Mouse (Mus musculus) liver, embryonic 14.5 days (tissue): Measurements from ENCODE around the gene Zfp771. TPM values are rescaled to one million over a fixed set of nuclear protein-coding genes. Genes with fewer than 3 reads are reported as not detected.
A peak's percentile ranks its signal among the peaks of the same experiment; 100 is the strongest.

Experiments used
- ATAC-seq: fragments of 200-750 bp; cut with Nextera tagmentation; 2 replicates; pipeline ENCODE4 v1.8.0; 2017; ENCODE audit warnings: moderate number of reproducible peaks, mild to moderate bottlenecking, moderate library complexity; ENCODE audit not compliant: insufficient read depth
- DNase-seq, 3 experiments: peaks; one replicate each; pipeline ENCODE4 v3.0.0-alpha.2; 2012 to 2013; ENCODE audit warnings: low read depth in 3 of 3, low spot score in 3 of 3
- H3K27ac ChIP-seq: fragments of 300-500 bp; sonication (generic); 2 replicates; pipeline ENCODE4 v1.5.1; 2014; ENCODE audit warnings: moderate library complexity, mild to moderate bottlenecking, control low read depth, inconsistent platforms
- H3K27me3 ChIP-seq: fragments of 300-500 bp; sonication (generic); 2 replicates; pipeline ENCODE4 v1.6.1; 2014; ENCODE audit warnings: mild to moderate bottlenecking, low read length, moderate library complexity; ENCODE audit not compliant: control insufficient read depth, insufficient read depth
- H3K36me3 ChIP-seq: fragments of 300-500 bp; sonication (generic); replicated peaks from 2 replicates; pipeline ENCODE4 v1.6.1; 2014; ENCODE audit warnings: low read depth; ENCODE audit not compliant: control insufficient read depth, insufficient read depth
- H3K4me1 ChIP-seq, 2 experiments: fragments of 200-500 bp in 1 of 2; fragments of 300-500 bp in 1 of 2; sonication (generic) in 1 of 2; replicated peaks; 2 replicates each; pipeline ENCODE4 v1.6.1; 2012 to 2014; ENCODE audit warnings: antibody characterized with exemption in 1 of 2, inconsistent platforms in 1 of 2, low read length in 1 of 2; ENCODE audit not compliant: control insufficient read depth in 2 of 2, insufficient read depth in 2 of 2
- H3K4me2 ChIP-seq: fragments of 300-500 bp; sonication (generic); 2 replicates; pipeline ENCODE4 v1.6.1; 2014; ENCODE audit warnings: low read depth, mild to moderate bottlenecking, control low read depth, moderate library complexity
- H3K4me3 ChIP-seq, 2 experiments: fragments of 200-500 bp in 1 of 2; fragments of 300-500 bp in 1 of 2; sonication (generic) in 1 of 2; 2 replicates each; pipeline ENCODE4 v1.5.1; 2012 to 2014; ENCODE audit warnings: low read depth in 2 of 2, low read length in 2 of 2, mild to moderate bottlenecking in 2 of 2, control low read depth in 1 of 2, inconsistent platforms in 1 of 2, moderate library complexity in 1 of 2; ENCODE audit not compliant: insufficient read depth in 1 of 2
- H3K9ac ChIP-seq: fragments of 300-500 bp; sonication (generic); replicated peaks from 2 replicates; pipeline ENCODE4 v1.6.1; 2014; ENCODE audit warnings: mild to moderate bottlenecking, control low read depth, moderate library complexity
- H3K9me3 ChIP-seq: fragments of 300-500 bp; sonication (generic); 2 replicates; pipeline ENCODE4 v1.6.1; 2016; ENCODE audit warnings: low read length, mixed read lengths; ENCODE audit not compliant: control insufficient read depth
- CTCF ChIP-seq: IDR thresholded peaks from 2 replicates; pipeline ENCODE4 v1.5.1; 2016; ENCODE audit warnings: antibody characterized with exemption, low read depth, control low read depth
- EP300 ChIP-seq: IDR thresholded peaks from 2 replicates; pipeline ENCODE4 v1.6.1; 2016; ENCODE audit warnings: antibody characterized with exemption, low read depth
- WGBS: fragments of 180-500 bp; shearing (Covaris S2); extraction: QIAGEN DNeasy Blood & Tissue Kit; methylation state at CpG from one replicate; pipeline ENCODE4 v1.1.7; 2014; ENCODE audit not compliant: insufficient replicate concordance; 5-methylcytosine and 5-hydroxymethylcytosine counted together
- polyA plus RNA-seq, 2 experiments: library from polyadenylated mRNA; depleted of rRNA in 1 of 2; stranded (reverse) in 1 of 2; unstranded in 1 of 2; fragments of >200 nt; fragmentation: Nextera tagmentation in 1 of 2; extraction: Ambion mirVana in 1 of 2; gene quantifications; 2 replicates each; pipeline versions ENCODE4 v1.2.1 to v1.2.3; 2012 to 2014

Gene Zfp771
- polyA plus RNA-seq, 2 experiments: 11.0 to 19.6 TPM

DNA sequence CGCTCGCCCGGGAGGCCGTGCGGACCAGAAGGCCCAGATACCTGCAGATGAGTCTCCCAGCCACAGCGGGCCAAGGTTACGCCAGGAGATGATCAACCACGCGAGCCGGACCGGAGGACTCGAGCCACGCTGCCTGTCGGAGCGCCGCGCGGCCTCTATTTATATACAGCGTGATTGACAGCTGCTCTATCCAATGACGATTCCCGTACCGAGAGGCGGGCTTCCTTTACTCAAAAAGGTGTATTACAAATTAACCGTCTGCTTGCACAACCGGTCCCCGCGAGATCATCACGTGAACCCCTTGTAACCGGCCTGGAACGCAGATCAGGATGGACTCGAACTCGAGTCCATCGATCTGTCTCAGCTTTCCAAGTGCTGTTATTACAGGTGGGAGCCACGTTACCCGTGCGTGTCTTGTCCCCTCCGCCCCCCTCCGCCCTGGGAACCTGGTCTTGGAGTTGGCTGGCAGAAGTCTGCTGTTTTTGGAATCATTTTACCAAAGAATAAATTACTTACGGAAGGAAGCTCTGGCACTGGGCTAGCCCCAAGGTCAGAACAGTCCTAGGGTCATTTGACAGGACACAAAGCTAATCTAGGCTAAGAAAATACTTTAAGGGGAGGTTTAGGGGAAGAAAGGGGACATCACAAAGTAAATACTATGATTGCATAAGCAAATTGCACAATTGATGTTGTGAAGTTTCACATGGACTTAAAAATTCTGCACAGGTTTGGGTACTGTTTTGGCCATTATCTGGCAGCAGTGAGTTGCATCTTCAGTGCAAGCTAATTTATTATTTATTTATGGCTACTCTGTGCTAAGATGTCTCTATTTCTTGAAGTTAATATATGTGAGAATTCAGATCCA is 30.1 kb downstream of the Zfp771 start, which contains the start of gene Sephs2:
TSS of gene Sephs2 (minus strand) at position 131 of the 865 bp plus-strand sequence.
- peak within 1 kb of the TSS; percentile 73 to 90 for H3K4me3 ChIP-seq
- peaks cover 8% of the 10 kb centered on the region for H3K36me3 ChIP-seq
- peak within 1 kb of the TSS; percentile 93 for H3K4me2 ChIP-seq
- 3% methylated on average over 39 of the region's 39 CpGs for WGBS
- peak within 1 kb of the TSS; percentile 72 for H3K9ac ChIP-seq
- TF ChIP-seq CTCF (no peak), EP300 (peak; percentile 41; the same call in 1 of the 2 replicates)
- H3K9me3 ChIP-seq: no peaks in the 10 kb centered on the region
- ATAC-seq (peak; percentile 88), DNase-seq (peak; percentile 92 to 95 (median 93))
- H3K27me3 ChIP-seq: no peaks in the 10 kb centered on the region
- peaks cover 6 to 29% of the 10 kb centered on the region in 2 experiments for H3K4me1 ChIP-seq
- peak within 1 kb of the TSS; percentile 35 for H3K27ac ChIP-seq

DNA sequence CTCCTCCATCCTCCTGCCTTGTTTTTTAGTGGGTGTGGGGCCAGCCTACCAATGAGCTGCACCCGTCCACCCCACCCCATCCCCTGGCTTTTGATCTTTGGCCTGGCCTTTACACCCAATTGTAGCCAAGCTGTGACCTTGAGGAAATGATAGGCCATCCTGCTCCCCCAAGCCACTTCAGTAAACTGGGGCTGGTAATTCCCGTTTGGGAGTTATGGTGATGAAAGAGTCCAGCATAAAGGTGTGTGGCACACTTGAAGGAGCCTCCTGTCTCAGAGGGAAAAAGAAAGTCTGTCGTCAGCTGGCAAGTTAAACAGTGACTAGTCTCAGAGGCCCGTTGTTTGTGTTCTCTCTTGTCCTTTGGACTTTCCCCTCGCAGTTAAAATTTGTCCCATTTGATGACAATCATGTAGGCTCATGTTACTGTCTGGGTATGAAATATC is 32.5 kb downstream of the Zfp771 start:
- peaks cover 4% of the 10 kb centered on the region for H3K36me3 ChIP-seq
- DNase-seq (no peak), ATAC-seq (no peak)
- H3K4me1 ChIP-seq: peaks cover 6 to 29% of the 10 kb centered on the region in 2 experiments
- H3K27me3 ChIP-seq: no peaks in the 10 kb centered on the region
- TF ChIP-seq CTCF (no peak), EP300 (no peak)
- H3K4me3 ChIP-seq: no peak overlapping the region
- H3K27ac ChIP-seq: peak overlapping the region; percentile 27; the same call in 1 of the 2 replicates
- no peak overlapping the region for H3K9ac ChIP-seq
- no peaks in the 10 kb centered on the region for H3K9me3 ChIP-seq
- no peak overlapping the region for H3K4me2 ChIP-seq
- WGBS: 60% methylated on average over 5 of the region's 5 CpGs

DNA sequence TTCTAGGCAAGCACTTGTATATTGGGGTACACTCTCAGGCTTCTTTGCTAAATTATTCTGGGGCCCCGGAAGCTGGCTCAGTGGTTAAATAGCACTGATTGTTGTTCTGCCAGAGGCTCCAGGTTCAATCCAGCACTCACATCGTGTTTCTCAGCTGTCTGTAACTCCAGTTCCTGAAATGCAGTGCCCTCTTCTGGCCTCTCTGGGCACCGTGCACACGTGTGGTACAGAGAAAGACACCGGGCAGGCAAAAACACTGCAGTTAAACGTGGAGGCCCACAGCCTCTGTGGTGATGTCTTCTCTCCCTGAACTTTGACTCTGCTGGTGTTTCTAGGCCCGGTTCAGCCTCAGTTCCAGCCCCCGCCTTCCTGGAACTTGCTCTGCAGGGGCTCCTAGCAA is 34.2 kb downstream of the Zfp771 start:
- peak; percentile 83 for TF ChIP-seq CTCF
- TF ChIP-seq EP300: no peak
- H3K27me3 ChIP-seq: no peaks in the 10 kb centered on the region
- DNase-seq: no peak
- H3K9me3 ChIP-seq: no peaks in the 10 kb centered on the region
- no peak overlapping the region for H3K4me3 ChIP-seq
- H3K4me2 ChIP-seq: no peak overlapping the region
- H3K36me3 ChIP-seq: no peaks in the 10 kb centered on the region
- WGBS: 10% methylated on average over 8 of the region's 8 CpGs
- H3K4me1 ChIP-seq: peaks cover 0 to 18% of the 10 kb centered on the region in 2 experiments
- no peak for ATAC-seq
- no peak overlapping the region for H3K27ac ChIP-seq
- H3K9ac ChIP-seq: no peak overlapping the region; the same call in 1 of the 2 replicates

DNA sequence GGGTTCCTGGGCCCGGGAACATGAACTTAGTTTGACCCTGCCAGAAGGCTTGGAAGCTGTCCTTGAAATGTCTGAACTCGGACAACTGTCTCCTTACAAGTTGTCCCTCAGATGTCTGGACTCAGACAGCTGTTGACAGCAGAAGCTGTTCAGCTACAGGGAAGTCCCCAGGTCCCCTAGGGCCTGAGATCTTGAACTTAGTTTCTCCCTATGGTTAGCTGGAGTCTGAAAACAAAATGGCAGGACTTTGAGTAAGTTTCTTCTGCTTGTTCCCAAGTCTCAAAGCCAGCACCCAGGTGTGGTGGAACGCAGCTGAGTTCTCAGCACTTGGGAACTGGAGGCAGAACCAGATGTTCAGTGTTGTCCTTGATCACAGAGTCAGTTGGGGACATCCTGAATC is 36.0 kb downstream of the Zfp771 start:
- Histone ChIP-seq H3K27ac (no peak overlapping the region), H3K27me3 (no peaks in the 10 kb centered on the region), H3K4me2 (no peak overlapping the region), H3K4me1 (peaks cover 0 to 17% of the 10 kb centered on the region in 2 experiments; a peak in 2 of 4 replicates), H3K9ac (no peak overlapping the region), H3K36me3 (no peaks in the 10 kb centered on the region), H3K9me3 (no peaks in the 10 kb centered on the region), H3K4me3 (no peak overlapping the region)
- no peak for TF ChIP-seq CTCF
- TF ChIP-seq EP300: no peak
- WGBS: 65% methylated on average over 3 of the region's 3 CpGs
- ATAC-seq (no peak), DNase-seq (no peak)

DNA sequence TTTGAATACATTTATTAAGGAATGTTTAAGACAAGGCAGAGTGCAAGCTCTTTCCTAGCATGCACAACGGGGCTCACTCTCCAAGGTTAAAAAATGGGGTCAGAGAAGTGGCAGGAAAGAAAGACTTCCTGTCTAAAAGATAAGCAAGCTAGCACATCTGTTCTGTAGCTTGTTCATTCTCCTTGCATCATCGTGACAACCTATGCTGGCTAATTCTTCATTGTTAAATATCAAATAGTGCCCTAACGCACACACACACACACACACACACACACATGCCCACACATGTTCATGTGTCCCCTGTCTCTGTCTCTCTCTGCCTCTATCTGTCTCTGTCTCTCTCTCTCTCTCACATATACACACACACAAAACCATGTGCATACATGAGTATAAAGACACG is 37.0 kb downstream of the Zfp771 start:
- 17% methylated on average over 4 of the region's 4 CpGs for WGBS
- H3K4me1 ChIP-seq: peaks cover 0 to 22% of the 10 kb centered on the region in 2 experiments; a peak in 2 of 4 replicates
- no peaks in the 10 kb centered on the region for H3K9me3 ChIP-seq
- ATAC-seq: no peak
- no peaks in the 10 kb centered on the region for H3K36me3 ChIP-seq
- no peak overlapping the region for H3K9ac ChIP-seq
- H3K4me3 ChIP-seq: no peak overlapping the region
- DNase-seq: no peak
- no peak for TF ChIP-seq CTCF
- TF ChIP-seq EP300: no peak
- H3K4me2 ChIP-seq: no peak overlapping the region
- no peaks in the 10 kb centered on the region for H3K27me3 ChIP-seq
- H3K27ac ChIP-seq: no peak overlapping the region
